Mouse (Mus musculus) lung, postnatal 36 days (tissue): ENCODE results near the gene Olfr722.
"Not testable (repeated sequence)": the region's sequence is repeated elsewhere in the genome, so short reads cannot be mapped to it uniquely, and the experiment has no call there.

Experiments
- DNase-seq: peaks from one replicate; pipeline ENCODE4 v3.0.0; 2022; ENCODE audit warnings: mixed read lengths

Olfr722 gene

DNA sequence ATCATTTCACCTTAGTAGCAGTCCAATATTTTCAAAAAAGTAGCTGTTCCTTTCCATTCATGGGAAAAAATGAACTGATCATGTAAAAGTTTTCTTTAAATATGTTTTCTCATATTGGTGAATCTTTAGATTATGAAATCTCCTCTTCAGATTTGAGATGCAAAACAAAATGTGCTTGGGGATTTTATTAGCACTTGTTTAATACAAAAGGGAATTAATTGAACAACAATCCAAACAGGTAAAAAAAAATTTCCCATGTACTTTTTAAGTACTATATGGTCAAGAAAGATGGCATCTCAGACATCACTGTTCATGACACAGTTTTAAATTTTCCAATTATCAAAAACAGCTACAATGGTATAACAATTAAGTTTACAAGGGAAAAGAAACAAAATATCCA lies at the start of gene Olfr722:
Gene Olfr722, minus strand, starts transcription at position 101 of the 400 bp plus-strand sequence.
- no peak for DNase-seq

DNA sequence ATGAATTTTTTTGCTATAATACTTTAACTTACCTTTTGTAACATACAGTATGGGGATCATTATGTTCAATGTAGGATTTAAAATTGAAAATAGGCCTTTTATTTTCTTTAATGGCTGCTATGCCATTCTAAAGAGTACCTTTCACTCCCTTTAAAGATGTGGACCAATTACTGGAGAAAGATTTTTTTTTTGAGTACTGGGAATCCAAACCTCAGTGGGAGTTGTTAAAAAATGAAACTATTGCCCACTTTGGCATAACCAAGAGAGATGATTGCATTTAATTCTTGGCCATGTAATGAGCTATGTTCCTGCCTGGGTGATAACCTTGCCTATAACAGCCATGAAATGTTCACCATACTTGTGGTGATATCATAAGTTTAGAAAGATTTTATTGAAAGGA lies 29.9 kb upstream of the Olfr722 start, which contains the start of gene Olfr723:
Gene Olfr723, minus strand, starts transcription at position 101 of the 400 bp plus-strand sequence.
- not testable (repeated sequence) for DNase-seq

DNA sequence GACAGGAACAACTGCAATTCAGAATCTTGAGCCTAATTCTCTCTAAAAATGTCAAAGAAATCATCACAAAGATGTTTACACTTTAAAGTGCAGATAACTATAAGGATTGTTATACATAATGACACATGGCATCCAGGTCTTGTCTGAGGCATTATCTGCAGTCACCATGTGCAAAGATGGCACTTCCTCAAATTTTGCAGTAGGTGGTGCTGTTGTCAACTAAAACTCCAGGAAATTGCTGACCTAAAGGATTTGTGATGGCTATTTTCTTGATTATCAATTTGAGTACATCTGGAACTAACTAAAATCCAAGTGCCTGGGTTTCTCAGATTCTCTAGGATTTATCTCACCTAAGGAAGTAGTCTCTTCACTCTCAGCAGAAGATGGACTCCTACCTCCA lies 41.4 kb downstream of the Olfr722 start:
- DNase-seq, result peak; percentile 1
